Mouse (Mus musculus): Measurements from ENCODE around the gene Acad9.
"Not testable (repeated sequence)": the region's sequence is repeated elsewhere in the genome, so short reads cannot be mapped to it uniquely, and the experiment has no call there.

Acad9 gene

GRCm38 (mm10) chr3:36087591-36087990, 21.8 kb downstream of the Acad9 start:
- in situ Hi-C loops (cut with MboI; ENCODE audit: low sequenced_read_pairs) = no loop called here

- in situ Hi-C loops (cut with MboI; ENCODE audit: low sequenced_read_pairs) = no loop called here
Measured at GRCm38 (mm10) chr3:36095371-36095770, 29.6 kb downstream of the Acad9 start.

GRCm38 (mm10) chr3:36116076-36116475, 50.3 kb downstream of the Acad9 start:
- in situ Hi-C loops (cut with MboI; ENCODE audit: low sequenced_read_pairs) = no loop called here

- in situ Hi-C loops (cut with MboI; ENCODE audit: low sequenced_read_pairs) = no loop called here
Measured at GRCm38 (mm10) chr3:36119684-36120548, 54.1 kb downstream of the Acad9 start.

GRCm38 (mm10) chr3:36126176-36126575, 60.4 kb downstream of the Acad9 start:
- in situ Hi-C loops (cut with MboI; ENCODE audit: low sequenced_read_pairs) = not testable (repeated sequence)

GRCm38 (mm10) chr3:36136152-36136551, 70.4 kb downstream of the Acad9 start:
- in situ Hi-C loops (cut with MboI; ENCODE audit: low sequenced_read_pairs) = loop anchor here (10.0 kb wide), 2 partner anchors 151 to 441 kb away; no protein-coding TSS in a partner anchor

- in situ Hi-C loops (cut with MboI; ENCODE audit: low sequenced_read_pairs) = loop anchor here (10.0 kb wide), 2 partner anchors 153 to 443 kb away; no protein-coding TSS in a partner anchor
Measured at GRCm38 (mm10) chr3:36137560-36137959, 71.8 kb downstream of the Acad9 start.

- in situ Hi-C loops (cut with MboI; ENCODE audit: low sequenced_read_pairs) = loop anchor here (10.0 kb wide), 2 partner anchors 153 to 443 kb away; no protein-coding TSS in a partner anchor
Measured at GRCm38 (mm10) chr3:36138171-36138660, 72.4 kb downstream of the Acad9 start.

GRCm38 (mm10) chr3:36138996-36139395, 73.2 kb downstream of the Acad9 start:
- in situ Hi-C loops (cut with MboI; ENCODE audit: low sequenced_read_pairs) = loop anchor here (10.0 kb wide), 2 partner anchors 154 to 444 kb away; no protein-coding TSS in a partner anchor

Measured in CH12F3 (cell line).